8 mouse cellular contexts compared by ENCODE assay signal in genomic region chr11:33917574-33917973, GRCm38 (mm10). TPM values are rescaled to one million over a fixed set of nuclear protein-coding genes. Genes with fewer than 3 reads are reported as not detected.
DNase-seq lines count a peak whose midpoint lies in the region; ATAC-seq and TF ChIP-seq lines count a peak whose summit lies in the region.

No protein-coding gene starts in this region.

- peaks cover 0 to under 1% of the 10 kb centered on the region in 2 experiments; a peak in 1 of 4 replicates for H3K36me3 ChIP-seq in MEL (ENCODE audit: control insufficient read depth in 1 of 2, insufficient read depth in 2 of 2, low read length in 2 of 2)
- H3K36me3 ChIP-seq in embryonic facial prominence, embryonic 11.5 days (replicated peaks; ENCODE audit: control insufficient read depth, insufficient read depth, low read depth, low read length) = no peaks in the 10 kb centered on the region

- H3K4me1 ChIP-seq in MEL (ENCODE audit: control insufficient read depth in 1 of 2, insufficient read depth in 2 of 2, low read length in 2 of 2) = peaks cover 4 to 6% of the 10 kb centered on the region in 2 experiments
- H3K4me1 ChIP-seq in embryonic facial prominence, embryonic 11.5 days (ENCODE audit: control insufficient read depth, insufficient read depth, low read length) = no peaks in the 10 kb centered on the region

- H3K27ac ChIP-seq in MEL (ENCODE audit: control insufficient read depth, low read depth, low read length) = no peak overlapping the region
- no peak overlapping the region for H3K27ac ChIP-seq in embryonic facial prominence, embryonic 11.5 days (replicated peaks; ENCODE audit: low read depth, low read length)

- DNase-seq in MEL (ENCODE audit: low read depth, low spot score) = peak; percentile 79
- peak; percentile 67 to 72 for DNase-seq in adrenal gland, postnatal 36 days
- peak; percentile 74 for DNase-seq in embryonic facial prominence, embryonic 11.5 days (ENCODE audit: low spot score)
- peak; percentile 69 to 82 for DNase-seq in heart, postnatal 14 days
- DNase-seq in layer of hippocampus, postnatal 14 days (ENCODE audit: low spot score in 2 of 2) = peak; percentile 80 to 83
- DNase-seq in lung, postnatal 4 days = peak; percentile 54 to 68
- peak; percentile 39 for DNase-seq in right cerebral cortex, adult 18-20 months

- 21% methylated on average over 6 of the region's 6 CpGs for WGBS in embryonic facial prominence, embryonic 11.5 days

- intact Hi-C loops in heart, postnatal 14 days (cut with DNase I) = loop anchor here (1.0 to 2.0 kb wide), 2 partner anchors 184 to 193 kb away; no protein-coding TSS in a partner anchor

- H3K9me3 ChIP-seq in MEL (replicated peaks; ENCODE audit: insufficient read depth, low read length) = no peaks in the 10 kb centered on the region
- no peaks in the 10 kb centered on the region for H3K9me3 ChIP-seq in embryonic facial prominence, embryonic 11.5 days (replicated peaks; ENCODE audit: control insufficient read depth, low read length)

- H3K4me2 ChIP-seq in embryonic facial prominence, embryonic 11.5 days (ENCODE audit: low read depth, low read length) = no peak overlapping the region

- no peak for TF ChIP-seq POLR2A in MEL (IDR thresholded peaks at IDR 0.05; ENCODE audit: control insufficient read depth in 1 of 2, insufficient read depth in 1 of 2, low read depth in 1 of 2, low read length in 2 of 2, poor library complexity in 1 of 2)

- H3K79me2 ChIP-seq in MEL (ENCODE audit: control insufficient read depth, insufficient read depth, low read length, poor library complexity) = no peaks in the 10 kb centered on the region

- TF ChIP-seq CTCF in MEL (IDR thresholded peaks at IDR 0.05 in 2 of 3, conservative IDR thresholded peaks at IDR 0.05 in 1 of 3; ENCODE audit: control insufficient read depth in 1 of 3, insufficient read depth in 1 of 3, low read depth in 2 of 3, low read length in 3 of 3, poor library complexity in 1 of 3, severe bottlenecking in 1 of 3) = peak; percentile 98 to 100 (median 99)

- H3K27me3 ChIP-seq in MEL (ENCODE audit: control insufficient read depth in 1 of 2, insufficient read depth in 2 of 2, low read length in 2 of 2) = no peaks in the 10 kb centered on the region
- no peaks in the 10 kb centered on the region for H3K27me3 ChIP-seq in embryonic facial prominence, embryonic 11.5 days (ENCODE audit: control insufficient read depth, insufficient read depth, low read length)

- no peak for TF ChIP-seq EP300 in MEL (IDR thresholded peaks at IDR 0.05; ENCODE audit: low read depth in 1 of 2, low read length in 2 of 2)

- no peak; the same call in 1 of the 2 replicates for ATAC-seq in embryonic facial prominence, embryonic 11.5 days (replicated peaks; ENCODE audit: insufficient number of reproducible peaks, low FRiP score, low TSS enrichment, low read depth)
- ATAC-seq in erythroblast, adult 5-6 weeks (replicated peaks; ENCODE audit: low FRiP score, poor library complexity, severe bottlenecking) = no peak

- no peak overlapping the region for H3K9ac ChIP-seq in MEL (ENCODE audit: control insufficient read depth, low read depth, low read length, poor library complexity, severe bottlenecking)
- H3K9ac ChIP-seq in embryonic facial prominence, embryonic 11.5 days (replicated peaks; ENCODE audit: low read length) = no peak overlapping the region

- TF ChIP-seq RAD21 in MEL (IDR thresholded peaks at IDR 0.05; ENCODE audit: low read depth, low read length) = no peak; the same call in none of the 2 replicates

- H3K4me3 ChIP-seq in MEL (ENCODE audit: control insufficient read depth in 1 of 2, insufficient read depth in 1 of 2, low read depth in 2 of 2, low read length in 2 of 2) = no peak overlapping the region
- no peak overlapping the region for H3K4me3 ChIP-seq in embryonic facial prominence, embryonic 11.5 days (ENCODE audit: low read depth, low read length)

TF ChIP-seq in MEL, 35 proteins besides CTCF, POLR2A, EP300 and RAD21:
- TF ChIP-seq SMC3 (IDR thresholded peaks at IDR 0.05; ENCODE audit: low read depth, low read length) (peak; percentile 100), BHLHE40 (IDR thresholded peaks at IDR 0.05; ENCODE audit: borderline replicate concordance, low read depth, low read length) (0 out of 2 replicates have a peak, but pooled peaks have one; percentile 23), ZC3H11A (IDR thresholded peaks at IDR 0.05; ENCODE audit: low read depth, low read length) (peak; percentile 100), JUND (IDR thresholded peaks at IDR 0.05; ENCODE audit: low read depth, low read length) (no peak)

RNA-seq across cellular contexts. Expression of gene Kcnmb1, which starts 45.2 kb away (rescaled TPM):
- total RNA-seq in MEL (2012; rRNA removed) = 0.42 and 0.85 TPM in 2 replicates
- under 1 TPM in 1 of 2 experiments, not detected in 1; 0.15 TPM for polyA plus RNA-seq in MEL (2012; ENCODE audit: insufficient read depth in 1 of 2, insufficient read length in 2 of 2, low read depth in 1 of 2, low replicate concordance in 2 of 2, missing spikeins in 1 of 2)
- total RNA-seq in adrenal gland, postnatal 36 days (2021) = under 1 TPM; 0.13 TPM
- 0.10 and 0.22 TPM in 2 replicates for polyA plus RNA-seq in embryonic facial prominence, embryonic 11.5 days (2014; fragmentation: Nextera tagmentation; extraction: Ambion mirVana)
- total RNA-seq in heart, postnatal 14 days (2021) = 1 to 10 TPM in 1 of 2 experiments, under 1 TPM in 1; 0.80 to 1.1 TPM
- total RNA-seq in layer of hippocampus, postnatal 14 days (2021) = under 1 TPM; 0.16 to 0.26 TPM
- not detected in 2 replicates for total RNA-seq in erythroblast, adult 5-6 weeks (2015; ENCODE audit: low replicate concordance)
- total RNA-seq in erythroblast, adult 5-6 weeks (2017; ENCODE audit: low replicate concordance) = not detected in 2 replicates
